In the genomic region with DNA sequence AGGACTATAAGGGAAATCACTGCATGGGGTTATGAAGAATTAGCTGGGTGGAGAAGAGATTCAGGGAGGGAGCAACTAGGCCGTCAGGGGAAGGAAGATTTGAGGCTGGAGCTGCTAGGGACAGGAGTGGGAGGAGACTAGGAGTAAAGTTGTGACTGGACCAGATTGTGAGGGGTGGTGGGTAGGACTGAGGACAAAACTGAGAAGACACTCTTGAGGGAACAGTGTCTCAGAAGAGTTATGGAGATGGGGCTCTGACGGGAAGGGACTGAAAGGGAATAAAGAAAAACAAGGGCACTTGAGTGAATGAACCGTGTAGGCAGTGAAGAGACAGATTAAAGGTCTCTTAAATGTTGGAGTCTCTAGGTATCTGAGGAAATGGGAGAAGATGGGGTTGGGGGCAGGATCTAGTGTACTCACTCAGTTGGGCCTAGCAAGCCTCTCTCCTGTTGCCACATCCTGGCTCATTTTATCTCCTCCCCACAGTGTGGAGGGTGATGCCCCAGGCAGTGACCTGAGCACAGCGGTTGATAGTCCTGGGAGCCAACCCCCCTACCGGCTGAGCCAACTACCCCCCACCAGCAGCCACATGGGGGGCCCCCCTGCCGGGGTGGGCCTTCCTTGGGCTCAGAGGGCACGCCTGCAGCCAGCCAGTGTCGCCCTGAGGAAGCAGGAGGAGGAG, we compare ENCODE assay signal across 16 mouse cellular contexts. TPM values are rescaled to one million over a fixed set of nuclear protein-coding genes. Genes with fewer than 3 reads are reported as not detected.
DNase-seq lines count a peak whose midpoint lies in the region; ATAC-seq and TF ChIP-seq lines count a peak whose summit lies in the region.
"Had no signal": no experiment of that assay in that cellular context is flagged by ENCODE, and none has a peak within 500 bp of the region (broad histone marks: within the 10 kb centered on the region; RNA-seq: fewer than 3 reads in every experiment).

No protein-coding gene starts in this region.

- no peak for DNase-seq in kidney, postnatal 4 days
- peak; percentile 8 for DNase-seq in 416B (ENCODE audit: low read depth)
- DNase-seq in gastrocnemius, adult 2 months, result no peak
- DNase-seq in left cerebral cortex, postnatal 10 days (ENCODE audit: extremely low spot score in 1 of 2, low spot score in 2 of 2), result no peak
- DNase-seq: B cell, adult 2 months; heart, adult 11 months; layer of hippocampus, adult 9-11 months; lung, postnatal 10 days; right cerebral cortex, postnatal 4 days had no signal

- peaks cover 93% of the 10 kb centered on the region for H3K27me3 ChIP-seq in forebrain, embryonic 12.5 days
- peaks cover 86% of the 10 kb centered on the region for H3K27me3 ChIP-seq in forebrain, embryonic 13.5 days
- H3K27me3 ChIP-seq in kidney, embryonic 16.5 days (ENCODE audit: insufficient read depth, low read length), result peaks cover 66% of the 10 kb centered on the region

- peaks cover 36% of the 10 kb centered on the region for H3K4me1 ChIP-seq in forebrain, embryonic 12.5 days
- H3K4me1 ChIP-seq in forebrain, embryonic 13.5 days, result peaks cover 19% of the 10 kb centered on the region; the same call in 1 of the 2 replicates
- no peaks in the 10 kb centered on the region for H3K4me1 ChIP-seq in kidney, embryonic 16.5 days (ENCODE audit: insufficient read depth, low read length)
- no peaks in the 10 kb centered on the region; the same call in 1 of the 2 replicates for H3K4me1 ChIP-seq in embryonic fibroblast, embryonic 13.5 days (ENCODE audit: control insufficient read depth, insufficient read depth, low read length)
- H3K4me1 ChIP-seq: limb, embryonic 15.5 days had no signal

- no peak overlapping the region for H3K4me3 ChIP-seq in forebrain, embryonic 12.5 days (replicated peaks)
- H3K4me3 ChIP-seq in forebrain, embryonic 13.5 days, result no peak overlapping the region
- H3K4me3 ChIP-seq in kidney, embryonic 16.5 days (ENCODE audit: low read length), result no peak overlapping the region
- H3K4me3 ChIP-seq in embryonic fibroblast, embryonic 13.5 days (ENCODE audit: insufficient read depth, low read length), result no peak overlapping the region
- H3K4me3 ChIP-seq in gastrocnemius, adult 2 months, result no peak overlapping the region
- H3K4me3 ChIP-seq: hindbrain, embryonic 15.5 days; limb, embryonic 15.5 days; neural tube, embryonic 12.5 days had no signal

- 25% methylated on average over 7 of the region's 8 CpGs for WGBS in forebrain, embryonic 12.5 days
- 35% methylated on average over 8 of the region's 8 CpGs for WGBS in forebrain, embryonic 13.5 days
- 38% methylated on average over 8 of the region's 8 CpGs for WGBS in kidney, embryonic 16.5 days

- 0 out of 2 replicates have a peak, but pooled peaks have one; percentile 2 for ATAC-seq in forebrain, embryonic 12.5 days (ENCODE audit: low FRiP score)
- ATAC-seq in forebrain, embryonic 13.5 days, result no peak
- ATAC-seq in kidney, embryonic 16.5 days (ENCODE audit: low FRiP score, low TSS enrichment), result peak; percentile 64

- no peaks in the 10 kb centered on the region for H3K36me3 ChIP-seq in forebrain, embryonic 12.5 days (replicated peaks)
- H3K36me3 ChIP-seq in forebrain, embryonic 13.5 days (ENCODE audit: poor library complexity, severe bottlenecking), result no peaks in the 10 kb centered on the region
- no peaks in the 10 kb centered on the region for H3K36me3 ChIP-seq in kidney, embryonic 16.5 days (ENCODE audit: insufficient read depth, low read length)
- H3K36me3 ChIP-seq: hindbrain, embryonic 15.5 days; limb, embryonic 15.5 days; neural tube, embryonic 12.5 days had no signal

- no peak for TF ChIP-seq POLR2A in embryonic fibroblast, embryonic 13.5 days (IDR thresholded peaks at IDR 0.05; ENCODE audit: low read depth, low read length)

- no peak overlapping the region for H3K4me2 ChIP-seq in forebrain, embryonic 12.5 days
- no peak overlapping the region for H3K4me2 ChIP-seq in forebrain, embryonic 13.5 days
- H3K4me2 ChIP-seq in kidney, embryonic 16.5 days (replicated peaks; ENCODE audit: low read depth, low read length), result no peak overlapping the region
- H3K4me2 ChIP-seq: hindbrain, embryonic 15.5 days; limb, embryonic 15.5 days; neural tube, embryonic 12.5 days had no signal

- intact Hi-C loops in gastrocnemius, adult 2 months (cut with DNase I), result no loop called here
- intact Hi-C loops in left cerebral cortex, postnatal 10 days (cut with DNase I), result no loop called here

- no peak overlapping the region; the same call in 1 of the 2 replicates for H3K9ac ChIP-seq in forebrain, embryonic 12.5 days
- no peak overlapping the region for H3K9ac ChIP-seq in forebrain, embryonic 13.5 days
- H3K9ac ChIP-seq in kidney, embryonic 16.5 days (replicated peaks; ENCODE audit: low read length), result no peak overlapping the region
- H3K9ac ChIP-seq: hindbrain, embryonic 15.5 days; limb, embryonic 15.5 days; neural tube, embryonic 12.5 days had no signal

- H3K27ac ChIP-seq in forebrain, embryonic 12.5 days, result no peak overlapping the region
- H3K27ac ChIP-seq in forebrain, embryonic 13.5 days, result no peak overlapping the region
- no peak overlapping the region for H3K27ac ChIP-seq in kidney, embryonic 16.5 days (ENCODE audit: low read length)
- H3K27ac ChIP-seq in embryonic fibroblast, embryonic 13.5 days (ENCODE audit: insufficient read depth, low read length), result peak overlapping the region; percentile 14; the same call in 1 of the 2 replicates
- no peak overlapping the region for H3K27ac ChIP-seq in gastrocnemius, adult 2 months
- H3K27ac ChIP-seq: hindbrain, embryonic 15.5 days; limb, embryonic 15.5 days; neural tube, embryonic 12.5 days had no signal

- no peak for TF ChIP-seq CTCF in embryonic fibroblast, embryonic 13.5 days (IDR thresholded peaks at IDR 0.05; ENCODE audit: borderline replicate concordance, insufficient read depth, low read length)
- no peak for TF ChIP-seq CTCF in gastrocnemius, adult 2 months (IDR thresholded peaks at IDR 0.05)

- no peaks in the 10 kb centered on the region for H3K9me3 ChIP-seq in forebrain, embryonic 12.5 days
- H3K9me3 ChIP-seq in forebrain, embryonic 13.5 days (replicated peaks), result no peaks in the 10 kb centered on the region
- H3K9me3 ChIP-seq in kidney, embryonic 16.5 days (ENCODE audit: low read length), result no peaks in the 10 kb centered on the region
- H3K9me3 ChIP-seq: hindbrain, embryonic 15.5 days; limb, embryonic 15.5 days; neural tube, embryonic 12.5 days had no signal

RNA-seq across cellular contexts. Expression of gene Kdm5c, which starts 30.3 kb away (rescaled TPM):
- 56.4 and 62.4 TPM in 2 replicates for polyA plus RNA-seq in forebrain, embryonic 12.5 days (2016; fragmentation: Nextera tagmentation; extraction: Ambion mirVana)
- polyA plus RNA-seq in forebrain, embryonic 13.5 days (2015; fragmentation: Nextera tagmentation; extraction: Ambion mirVana), result 36.1 and 39.6 TPM in 2 replicates
- polyA plus RNA-seq in kidney, embryonic 16.5 days (2015; fragmentation: Nextera tagmentation; extraction: Ambion mirVana), result 50.0 and 51.7 TPM in 2 replicates
- polyA plus RNA-seq in embryonic fibroblast, embryonic 13.5 days (2011; ENCODE audit: insufficient read length, low read depth, missing spikeins), result 42.2 and 45.0 TPM in 2 replicates
- total RNA-seq in gastrocnemius, adult 2 months (2021), result 10 to 100 TPM; 19.4 to 33.7 TPM
- 10 to 100 TPM; 55.0 to 70.7 TPM for total RNA-seq in left cerebral cortex, postnatal 10 days (2021)

RNA-seq across cellular contexts. Expression of gene Iqsec2, which starts 58.5 kb away (rescaled TPM):
- 2.8 and 3.0 TPM in 2 replicates for polyA plus RNA-seq in forebrain, embryonic 12.5 days (2016; fragmentation: Nextera tagmentation; extraction: Ambion mirVana)
- 3.5 and 4.0 TPM in 2 replicates for polyA plus RNA-seq in forebrain, embryonic 13.5 days (2015; fragmentation: Nextera tagmentation; extraction: Ambion mirVana)
- 5.3 and 6.7 TPM in 2 replicates for polyA plus RNA-seq in kidney, embryonic 16.5 days (2015; fragmentation: Nextera tagmentation; extraction: Ambion mirVana)
- 10.1 and 11.9 TPM in 2 replicates for polyA plus RNA-seq in embryonic fibroblast, embryonic 13.5 days (2011; ENCODE audit: insufficient read length, low read depth, missing spikeins)
- total RNA-seq in gastrocnemius, adult 2 months (2021), result 10 to 100 TPM; 12.5 to 33.5 TPM
- 100 to 1,000 TPM; 105 to 110 TPM for total RNA-seq in left cerebral cortex, postnatal 10 days (2021)
